Comparison of ENCODE assay signal across 13 mouse cellular contexts in genomic region chr7:81777667-81778218, GRCm38 (mm10). TPM values are rescaled to one million over a fixed set of nuclear protein-coding genes. Genes with fewer than 3 reads are reported as not detected.
DNase-seq lines count a peak whose midpoint lies in the region; ATAC-seq and TF ChIP-seq lines count a peak whose summit lies in the region.
"Had no signal": no experiment of that assay in that cellular context is flagged by ENCODE, and none has a peak within 500 bp of the region (broad histone marks: within the 10 kb centered on the region; RNA-seq: fewer than 3 reads in every experiment).

No protein-coding gene starts in this region.

- no peak overlapping the region for H3K4me2 ChIP-seq in lung, postnatal 0 days (replicated peaks; ENCODE audit: low read depth, low read length)
- H3K4me2 ChIP-seq: heart, embryonic 15.5 days had no signal

- H3K9me3 ChIP-seq in lung, postnatal 0 days (ENCODE audit: low read length) = 0 out of 2 replicates have a peak, but pooled peaks cover 4% of the 10 kb centered on the region

- DNase-seq in heart, adult 2 months = no peak
- no peak for DNase-seq in heart, postnatal 4 days
- no peak for DNase-seq in lung, postnatal 0 days (ENCODE audit: low spot score)
- no peak for DNase-seq in lung, postnatal 10 days
- DNase-seq in MN1 (ENCODE audit: low spot score) = peak; percentile 19
- DNase-seq in cerebellum, adult 11 months = no peak
- DNase-seq in spleen, postnatal 36 days (ENCODE audit: low spot score in 2 of 2) = no peak
- DNase-seq: kidney, postnatal 10 days; spleen, adult 18-20 months; thymus, postnatal 36 days had no signal

- peak; percentile 56 for TF ChIP-seq CTCF in heart, adult 2 months (IDR thresholded peaks at IDR 0.05)
- TF ChIP-seq CTCF in lung, postnatal 0 days (IDR thresholded peaks at IDR 0.05) = peak; percentile 60

- no peak overlapping the region for H3K9ac ChIP-seq in heart, adult 2 months (ENCODE audit: low read depth, low read length)
- no peak overlapping the region for H3K9ac ChIP-seq in lung, postnatal 0 days (replicated peaks; ENCODE audit: low read depth)
- H3K9ac ChIP-seq: heart, embryonic 15.5 days had no signal

- 69% methylated on average over 10 of the region's 10 CpGs for WGBS in heart, adult 2 months
- WGBS in lung, postnatal 0 days = 62% methylated on average over 10 of the region's 10 CpGs

- H3K27me3 ChIP-seq in heart, adult 2 months (ENCODE audit: control insufficient read depth, insufficient read depth, low read length) = no peaks in the 10 kb centered on the region
- H3K27me3 ChIP-seq in lung, postnatal 0 days (replicated peaks; ENCODE audit: insufficient read depth, low read length) = no peaks in the 10 kb centered on the region
- H3K27me3 ChIP-seq: heart, embryonic 15.5 days had no signal

- no peak for TF ChIP-seq EP300 in heart, adult 2 months (IDR thresholded peaks at IDR 0.05; ENCODE audit: insufficient read depth, low read depth, low read length)
- no peak for TF ChIP-seq EP300 in lung, postnatal 0 days (IDR thresholded peaks at IDR 0.05)

- no peak for ATAC-seq in lung, postnatal 0 days
- peak; percentile 60 for ATAC-seq in megakaryocyte progenitor cell, adult 5-6 weeks (replicated peaks; ENCODE audit: poor library complexity)

- no peaks in the 10 kb centered on the region for H3K36me3 ChIP-seq in heart, adult 2 months (ENCODE audit: control insufficient read depth, insufficient read depth, low read length)
- H3K36me3 ChIP-seq in lung, postnatal 0 days (ENCODE audit: insufficient read depth, low read length) = peaks cover 7% of the 10 kb centered on the region; the same call in 1 of the 2 replicates

- H3K4me1 ChIP-seq in heart, adult 2 months (ENCODE audit: control insufficient read depth, insufficient read depth, low read length) = no peaks in the 10 kb centered on the region
- H3K4me1 ChIP-seq in lung, postnatal 0 days (ENCODE audit: insufficient read depth, low read depth, low read length) = no peaks in the 10 kb centered on the region

- intact Hi-C loops in heart, adult 2 months (cut with DNase I) = no loop called here

- no peak overlapping the region for H3K27ac ChIP-seq in heart, adult 2 months
- H3K27ac ChIP-seq in lung, postnatal 0 days (ENCODE audit: low read length) = no peak overlapping the region
- H3K27ac ChIP-seq: heart, embryonic 15.5 days; macrophage had no signal

- H3K79me2 ChIP-seq in heart, adult 2 months (replicated peaks; ENCODE audit: control insufficient read depth, insufficient read depth, low read length) = 0 out of 2 replicates have a peak, but pooled peaks cover 3% of the 10 kb centered on the region

- no peak overlapping the region for H3K4me3 ChIP-seq in heart, adult 2 months
- H3K4me3 ChIP-seq in lung, postnatal 0 days (ENCODE audit: low read depth, low read length) = no peak overlapping the region
- H3K4me3 ChIP-seq: heart, embryonic 15.5 days had no signal

- no peak for TF ChIP-seq POLR2A in heart, adult 2 months (IDR thresholded peaks at IDR 0.05; ENCODE audit: insufficient read depth, low read depth, low read length)

RNA-seq across cellular contexts. Expression of gene 3110040N11Rik, which starts 11.5 kb away (rescaled TPM):
- 10 to 100 TPM; 22.4 to 26.0 TPM for total RNA-seq in heart, adult 2 months (2021)
- 25.4 and 27.9 TPM in 2 replicates for polyA plus RNA-seq in heart, adult 2 months (2012; rRNA removed)
- total RNA-seq in heart, postnatal 4 days (2021) = 10 to 100 TPM; 25.4 to 28.0 TPM
- 30.3 and 31.0 TPM in 2 replicates for polyA plus RNA-seq in lung, postnatal 0 days (2015; fragmentation: Nextera tagmentation; extraction: Ambion mirVana)
- total RNA-seq in megakaryocyte progenitor cell, adult 5-6 weeks (2015) = 28.1 and 45.7 TPM in 2 replicates
- 96.3 and 102 TPM in 2 replicates for total RNA-seq in megakaryocyte progenitor cell, adult 5-6 weeks (2017)

RNA-seq across cellular contexts. Expression of gene Ramac, which starts 15.0 kb away (rescaled TPM):
- total RNA-seq in heart, adult 2 months (2021) = 10 to 100 TPM; 25.3 to 28.2 TPM
- 10.4 and 16.4 TPM in 2 replicates for polyA plus RNA-seq in heart, adult 2 months (2012; rRNA removed)
- total RNA-seq in heart, postnatal 4 days (2021) = 10 to 100 TPM; 28.6 to 32.2 TPM
- 138 and 140 TPM in 2 replicates for polyA plus RNA-seq in lung, postnatal 0 days (2015; fragmentation: Nextera tagmentation; extraction: Ambion mirVana)
- total RNA-seq in megakaryocyte progenitor cell, adult 5-6 weeks (2015) = 92.8 and 94.7 TPM in 2 replicates
- total RNA-seq in megakaryocyte progenitor cell, adult 5-6 weeks (2017) = 75.0 and 79.8 TPM in 2 replicates

RNA-seq across cellular contexts. Expression of gene Btbd1, which starts 51.5 kb away (rescaled TPM):
- total RNA-seq in heart, adult 2 months (2021) = 100 to 1,000 TPM; 128 to 146 TPM
- 50.6 and 118 TPM in 2 replicates for polyA plus RNA-seq in heart, adult 2 months (2012; rRNA removed)
- 100 to 1,000 TPM; 128 to 133 TPM for total RNA-seq in heart, postnatal 4 days (2021)
- 51.8 and 54.3 TPM in 2 replicates for polyA plus RNA-seq in lung, postnatal 0 days (2015; fragmentation: Nextera tagmentation; extraction: Ambion mirVana)
- 55.0 and 59.1 TPM in 2 replicates for total RNA-seq in megakaryocyte progenitor cell, adult 5-6 weeks (2015)
- 70.8 and 105 TPM in 2 replicates for total RNA-seq in megakaryocyte progenitor cell, adult 5-6 weeks (2017)
